Mouse (Mus musculus) layer of hippocampus, adult 11-12 months (tissue): ENCODE data around the gene Zbtb25.

ENCODE experiments used
- DNase-seq: peaks from one replicate; pipeline ENCODE4 v3.0.0; 2022; ENCODE audit warnings: low spot score

Zbtb25 gene

GRCm38 (mm10) chr12:76376649-76377048 is 7.2 kb upstream of the Zbtb25 start:
- peak; percentile 35 for DNase-seq

GRCm38 (mm10) chr12:76375506-76375905 is 6.1 kb upstream of the Zbtb25 start:
- no peak for DNase-seq

- no peak for DNase-seq
Measured at GRCm38 (mm10) chr12:76374911-76375310, 5.5 kb upstream of the Zbtb25 start.

- DNase-seq: no peak
Measured at GRCm38 (mm10) chr12:76373991-76374390, 4.6 kb upstream of the Zbtb25 start.

- no peak for DNase-seq
Measured at GRCm38 (mm10) chr12:76372881-76373818, 3.7 kb upstream of the Zbtb25 start.

GRCm38 (mm10) chr12:76372046-76372445 is 2.6 kb upstream of the Zbtb25 start:
- DNase-seq: no peak

GRCm38 (mm10) chr12:76370831-76371571 is 1.6 kb upstream of the Zbtb25 start:
- DNase-seq: peak; percentile 53

GRCm38 (mm10) chr12:76369978-76370830 is 802 bp upstream of the Zbtb25 start, which contains the start of gene Zbtb1:
TSS of gene Zbtb1 (plus strand) at chr12:76370266.
- peak; percentile 82 for DNase-seq

- no peak for DNase-seq
Measured at GRCm38 (mm10) chr12:76368790-76369205, 604 bp downstream of the Zbtb25 start.

- DNase-seq: no peak
Measured at GRCm38 (mm10) chr12:76368201-76368789, 1.1 kb downstream of the Zbtb25 start.

GRCm38 (mm10) chr12:76367096-76367995 is 2.1 kb downstream of the Zbtb25 start:
- no peak for DNase-seq

- no peak for DNase-seq
Measured at GRCm38 (mm10) chr12:76366276-76366675, 3.1 kb downstream of the Zbtb25 start.

GRCm38 (mm10) chr12:76362303-76362676 is 7.1 kb downstream of the Zbtb25 start:
- DNase-seq: no peak

- no peak for DNase-seq
Measured at GRCm38 (mm10) chr12:76361405-76362302, 7.7 kb downstream of the Zbtb25 start.

GRCm38 (mm10) chr12:76360868-76361267 is 8.5 kb downstream of the Zbtb25 start:
- DNase-seq: no peak

- DNase-seq: no peak
Measured at GRCm38 (mm10) chr12:76349680-76350220, 19.7 kb downstream of the Zbtb25 start.

GRCm38 (mm10) chr12:76345759-76346455 is 23.5 kb downstream of the Zbtb25 start:
- DNase-seq: no peak

- peak; percentile 84 for DNase-seq
Measured at GRCm38 (mm10) chr12:76341080-76341479, 28.3 kb downstream of the Zbtb25 start.
